Mouse (Mus musculus) intestine, embryonic 16.5 days (tissue): ENCODE data around the gene Slc2a4. TPM values are rescaled to one million over a fixed set of nuclear protein-coding genes. Genes with fewer than 3 reads are reported as not detected.

ENCODE experiments used
- ATAC-seq: fragments of 200-750 bp; cut with Nextera tagmentation; 2 replicates; pipeline ENCODE4 v1.8.0; 2017; ENCODE audit warnings: moderate TSS enrichment, moderate library complexity
- H3K27ac ChIP-seq: fragments of 300-500 bp; sonication (generic); 2 replicates; pipeline ENCODE4 v1.5.1; 2014; ENCODE audit warnings: mild to moderate bottlenecking, low read length
- H3K27me3 ChIP-seq: fragments of 300-500 bp; sonication (generic); replicated peaks from 2 replicates; pipeline ENCODE4 v1.6.1; 2014; ENCODE audit warnings: low read length, control low read depth, mixed read lengths; ENCODE audit not compliant: control insufficient read depth, insufficient read depth
- H3K36me3 ChIP-seq: fragments of 300-500 bp; sonication (generic); 2 replicates; pipeline ENCODE4 v1.6.1; 2014; ENCODE audit warnings: low read length, control low read depth; ENCODE audit not compliant: control insufficient read depth, insufficient read depth
- H3K4me1 ChIP-seq: fragments of 300-500 bp; sonication (generic); 2 replicates; pipeline ENCODE4 v1.6.1; 2014; ENCODE audit warnings: low read length, control low read depth, mixed read lengths; ENCODE audit not compliant: control insufficient read depth, insufficient read depth
- H3K4me2 ChIP-seq: fragments of 300-500 bp; sonication (generic); 2 replicates; pipeline ENCODE4 v1.6.1; 2014; ENCODE audit warnings: low read depth, low read length, control low read depth
- H3K4me3 ChIP-seq: fragments of 300-500 bp; sonication (generic); 2 replicates; pipeline ENCODE4 v1.5.1; 2014; ENCODE audit warnings: mild to moderate bottlenecking, low read length
- H3K9ac ChIP-seq: fragments of 300-500 bp; sonication (generic); 2 replicates; pipeline ENCODE4 v1.6.1; 2014; ENCODE audit warnings: low read depth, low read length
- H3K9me3 ChIP-seq: fragments of 300-500 bp; sonication (generic); 2 replicates; pipeline ENCODE4 v1.6.1; 2016; ENCODE audit warnings: low read length, control low read depth; ENCODE audit not compliant: control insufficient read depth
- WGBS: fragments of 180-500 bp; shearing (Covaris S2); extraction: QIAGEN DNeasy Blood & Tissue Kit; methylation state at CpG from one replicate; pipeline ENCODE4 v1.1.7; 2014; 5-methylcytosine and 5-hydroxymethylcytosine counted together
- polyA plus RNA-seq: library from polyadenylated mRNA; unstranded; fragments of >200 nt; fragmentation: Nextera tagmentation; extraction: Ambion mirVana; gene quantifications from 2 replicates; pipeline ENCODE4 v1.2.1, GENCODE M21; 2015

Gene Slc2a4
- polyA plus RNA-seq, 1 experiment from 2014 or later = 22.6 TPM

DNA sequence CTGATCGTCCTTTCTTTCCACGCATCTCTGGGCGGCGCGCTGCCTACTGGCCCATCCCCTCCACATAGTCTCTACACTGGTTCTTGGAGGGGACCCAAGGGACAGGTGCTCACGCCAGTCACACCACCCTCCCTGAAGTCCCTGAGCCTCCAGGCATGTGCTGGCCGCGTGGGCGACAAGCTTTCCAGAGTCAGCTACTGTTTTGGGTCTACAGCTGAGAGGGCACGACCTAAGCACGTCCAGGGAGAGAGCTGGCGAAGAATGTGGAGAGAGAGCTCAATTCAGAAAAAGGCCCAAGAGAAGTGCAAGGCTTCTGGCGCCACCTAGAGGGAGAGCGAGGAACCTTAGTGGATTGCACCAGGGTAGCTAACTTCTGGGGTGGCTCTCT is 769 bp upstream of the Slc2a4 start:
- WGBS = 0% methylated on average over 14 of the region's 14 CpGs

DNA sequence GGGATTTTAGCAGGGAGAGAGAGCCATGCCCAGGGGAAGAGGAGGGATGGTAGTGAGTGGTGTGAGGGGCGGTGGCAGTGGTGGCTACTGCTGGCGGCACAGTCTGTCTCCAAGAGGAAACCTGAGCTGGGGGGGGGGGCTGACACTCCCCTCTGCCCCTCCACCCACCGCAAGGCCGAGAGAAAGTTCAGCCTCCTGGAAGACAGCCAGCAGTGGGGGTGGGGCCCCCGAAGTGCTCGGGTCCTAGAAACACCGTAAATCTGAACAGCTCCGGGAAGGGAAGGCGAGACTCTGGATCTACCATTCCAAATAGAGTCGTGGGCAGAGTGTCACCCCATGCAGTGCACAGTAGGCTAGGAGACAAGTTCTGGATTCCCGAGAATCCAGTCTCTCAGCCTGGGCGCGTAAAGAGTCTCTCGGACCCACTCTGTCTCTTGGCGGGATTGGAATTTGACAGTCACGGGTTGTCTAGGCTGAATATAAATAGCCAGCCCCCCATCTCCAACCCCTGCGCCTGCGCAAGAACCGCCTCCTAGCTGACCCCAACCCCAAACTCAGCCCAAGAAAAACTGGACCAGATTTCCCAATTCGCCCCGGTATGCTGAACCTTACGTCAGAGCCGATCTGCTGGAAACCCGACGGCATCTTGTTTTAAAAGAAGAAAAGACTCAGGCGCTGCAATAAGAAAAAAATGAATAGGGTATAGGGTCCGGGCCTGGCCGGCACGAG is 487 bp downstream of the Slc2a4 start:
- H3K9me3 ChIP-seq = no peaks in the 10 kb centered on the region
- H3K9ac ChIP-seq = peak overlapping the region; percentile 54
- no peaks in the 10 kb centered on the region for H3K27me3 ChIP-seq
- peak overlapping the region; percentile 53 for H3K4me3 ChIP-seq
- 3% methylated on average over 29 of the region's 29 CpGs for WGBS
- ATAC-seq = peak; percentile 26
- H3K4me2 ChIP-seq = peak overlapping the region; percentile 83
- H3K4me1 ChIP-seq = peaks cover 6% of the 10 kb centered on the region
- no peaks in the 10 kb centered on the region; the same call in 1 of the 2 replicates for H3K36me3 ChIP-seq
- peak overlapping the region; percentile 53 for H3K27ac ChIP-seq

More for the DNA sequence above, 769 bp upstream of the Slc2a4 start:
- no peaks in the 10 kb centered on the region for H3K9me3 ChIP-seq
- peak overlapping the region; percentile 53 for H3K4me3 ChIP-seq
- peak overlapping the region; percentile 54 for H3K9ac ChIP-seq
- peaks cover 6% of the 10 kb centered on the region for H3K4me1 ChIP-seq
- peak overlapping the region; percentile 53 for H3K27ac ChIP-seq
- H3K36me3 ChIP-seq = no peaks in the 10 kb centered on the region; the same call in 1 of the 2 replicates
- peak overlapping the region; percentile 83 for H3K4me2 ChIP-seq
- H3K27me3 ChIP-seq = no peaks in the 10 kb centered on the region
- peak; percentile 48 for ATAC-seq

DNA sequence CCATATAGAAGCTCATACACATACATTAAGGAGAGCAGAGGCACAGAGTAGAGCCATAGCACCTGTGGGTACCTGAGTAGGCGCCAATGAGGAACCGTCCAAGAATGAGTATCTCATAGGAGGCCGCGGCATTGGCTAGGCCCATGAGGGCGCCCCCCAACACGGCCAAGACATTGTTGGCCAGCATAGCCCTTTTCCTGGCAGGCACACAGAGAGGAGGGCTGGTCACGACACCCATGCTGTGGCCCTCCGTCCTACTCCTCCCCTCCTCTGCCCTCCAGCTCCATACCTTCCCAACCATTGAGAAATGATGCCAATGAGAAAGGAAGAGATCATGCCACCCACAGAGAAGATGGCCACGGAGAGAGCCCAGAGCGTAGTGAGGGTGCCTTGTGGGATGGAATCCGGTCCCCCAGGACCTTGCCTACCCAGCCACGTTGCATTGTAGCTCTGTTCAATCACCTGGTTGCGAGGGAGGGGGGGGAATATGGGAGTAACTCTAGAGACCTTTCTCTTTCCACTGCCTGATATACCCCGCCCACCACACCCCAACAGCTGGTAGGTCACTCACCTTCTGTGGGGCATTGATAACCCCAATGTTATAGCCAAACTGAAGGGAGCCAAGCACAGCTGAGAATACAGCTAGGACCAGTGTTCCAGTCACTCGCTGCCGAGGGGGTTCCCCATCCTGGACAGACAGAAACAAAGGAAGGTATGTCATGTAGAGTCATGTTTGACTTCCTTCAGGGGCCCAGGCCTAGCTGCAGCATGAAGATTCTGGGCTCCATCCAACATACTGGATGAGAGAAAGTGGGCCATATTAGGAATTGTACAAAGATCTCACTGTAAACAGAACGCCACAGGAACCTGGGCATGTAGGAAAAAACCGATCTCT is 1.7 kb downstream of the Slc2a4 start:
- H3K4me3 ChIP-seq = peak overlapping the region; percentile 53; the same call in 1 of the 2 replicates
- no peaks in the 10 kb centered on the region for H3K27me3 ChIP-seq
- 0 out of 2 replicates have a peak overlapping the region, but pooled peaks have one; percentile 53 for H3K27ac ChIP-seq
- peak overlapping the region; percentile 83 for H3K4me2 ChIP-seq
- no peak for ATAC-seq
- 86% methylated on average over 18 of the region's 18 CpGs for WGBS
- H3K9me3 ChIP-seq = no peaks in the 10 kb centered on the region
- H3K36me3 ChIP-seq = no peaks in the 10 kb centered on the region; the same call in 1 of the 2 replicates
- 0 out of 2 replicates have a peak overlapping the region, but pooled peaks have one; percentile 21 for H3K9ac ChIP-seq
- H3K4me1 ChIP-seq = peaks cover 6% of the 10 kb centered on the region

DNA sequence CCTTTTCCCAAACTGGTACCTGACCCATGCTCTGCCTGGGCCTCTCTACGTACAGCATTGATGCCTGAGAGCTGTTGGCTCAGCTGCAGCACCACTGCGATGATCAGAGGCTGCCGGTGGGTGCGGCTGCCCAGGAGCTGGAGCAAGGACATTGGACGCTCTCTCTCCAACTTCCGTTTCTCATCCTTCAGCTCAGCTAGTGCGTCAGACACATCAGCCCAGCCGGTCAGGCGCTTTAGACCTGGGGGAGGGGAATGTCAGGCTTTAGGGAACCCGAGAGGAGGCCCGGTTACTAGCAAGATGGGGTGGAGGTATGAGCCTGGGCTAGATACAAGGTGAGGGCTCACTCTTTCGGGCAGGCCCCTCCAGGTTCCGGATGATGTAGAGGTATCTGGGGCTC is 2.8 kb downstream of the Slc2a4 start:
- no peak overlapping the region for H3K9ac ChIP-seq
- ATAC-seq = no peak
- 76% methylated on average over 13 of the region's 13 CpGs for WGBS
- peaks cover 6% of the 10 kb centered on the region for H3K4me1 ChIP-seq
- no peaks in the 10 kb centered on the region for H3K27me3 ChIP-seq
- no peak overlapping the region for H3K4me2 ChIP-seq
- no peak overlapping the region for H3K4me3 ChIP-seq
- no peak overlapping the region for H3K27ac ChIP-seq
- H3K36me3 ChIP-seq = no peaks in the 10 kb centered on the region; the same call in 1 of the 2 replicates
- H3K9me3 ChIP-seq = no peaks in the 10 kb centered on the region

DNA sequence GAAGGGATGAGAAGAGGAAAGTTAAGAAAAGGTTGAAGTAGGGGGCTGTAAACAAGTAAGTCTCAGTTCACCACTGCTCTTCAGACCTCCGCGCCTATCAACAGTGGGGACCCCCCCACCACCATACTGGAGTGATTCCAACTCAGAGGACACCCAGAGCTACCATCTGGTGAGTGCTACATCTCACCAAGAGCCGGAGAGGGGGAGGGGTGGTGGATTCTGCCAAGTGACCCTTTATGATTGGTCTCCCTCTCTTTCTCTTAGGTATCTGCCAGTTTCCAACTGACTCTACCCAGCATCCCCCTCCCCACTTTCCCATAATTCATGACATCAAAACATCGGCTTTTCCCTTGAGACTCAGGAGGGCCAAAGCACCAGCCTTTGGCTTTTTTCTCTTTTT is 7.0 kb downstream of the Slc2a4 start:
- 67% methylated on average over 4 of the region's 4 CpGs for WGBS

DNA sequence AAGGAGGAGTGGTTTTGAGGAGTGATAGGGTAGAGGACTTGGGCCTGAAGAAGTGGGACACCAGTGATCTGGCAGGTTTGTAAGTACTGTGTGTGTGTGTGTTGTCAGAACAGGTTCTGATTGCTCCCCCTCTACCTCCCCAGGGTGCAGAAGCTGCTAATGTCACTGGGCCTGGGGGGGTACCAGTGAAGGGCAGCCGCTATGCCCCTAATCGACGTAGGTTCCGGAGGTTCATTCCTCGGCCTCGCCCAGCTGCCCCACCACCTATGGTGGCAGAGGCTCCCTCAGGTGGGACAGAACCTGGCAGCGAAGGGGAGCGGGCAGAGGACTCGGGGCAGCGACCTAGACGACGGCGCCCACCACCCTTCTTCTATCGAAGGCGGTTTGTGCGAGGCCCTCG is 8.3 kb downstream of the Slc2a4 start:
- WGBS = 94% methylated on average over 17 of the region's 17 CpGs
- 0 out of 2 replicates have a peak, but pooled peaks cover 3% of the 10 kb centered on the region for H3K27me3 ChIP-seq

More for the DNA sequence above, 7.0 kb downstream of the Slc2a4 start:
- Histone ChIP-seq H3K4me2 (no peak overlapping the region), H3K9ac (no peak overlapping the region), H3K9me3 (no peaks in the 10 kb centered on the region), H3K27ac (no peak overlapping the region), H3K4me3 (no peak overlapping the region), H3K4me1 (peaks cover 23% of the 10 kb centered on the region), H3K27me3 (0 out of 2 replicates have a peak, but pooled peaks cover 3% of the 10 kb centered on the region), H3K36me3 (no peaks in the 10 kb centered on the region; the same call in 1 of the 2 replicates)
- no peak for ATAC-seq

DNA sequence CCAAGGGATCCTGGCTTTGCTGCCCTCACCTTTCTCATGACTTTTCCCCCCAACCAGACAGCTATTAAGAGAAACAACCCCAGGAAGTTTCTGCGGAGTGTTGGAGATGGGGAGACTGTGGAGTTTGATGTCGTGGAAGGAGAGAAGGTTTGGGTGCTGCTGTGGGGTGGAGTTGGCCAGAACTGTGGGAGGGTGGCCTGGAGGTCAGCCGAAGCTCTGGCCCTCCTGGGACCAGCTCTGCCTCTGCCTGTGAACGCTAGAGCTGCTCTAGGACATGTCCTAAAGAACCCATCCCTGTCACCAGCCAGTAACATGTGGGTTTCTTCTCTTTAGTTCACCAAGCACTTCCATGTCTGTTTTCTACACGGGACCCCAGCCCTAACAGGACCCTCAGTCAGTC is 8.8 kb downstream of the Slc2a4 start:
- Histone ChIP-seq H3K36me3 (no peaks in the 10 kb centered on the region; the same call in 1 of the 2 replicates), H3K27ac (no peak overlapping the region), H3K4me2 (no peak overlapping the region), H3K9ac (no peak overlapping the region), H3K27me3 (0 out of 2 replicates have a peak, but pooled peaks cover 3% of the 10 kb centered on the region), H3K4me3 (no peak overlapping the region), H3K4me1 (peaks cover 35% of the 10 kb centered on the region), H3K9me3 (no peaks in the 10 kb centered on the region)
- no peak for ATAC-seq
- WGBS = 68% methylated on average over 5 of the region's 5 CpGs

More for the DNA sequence above, 8.3 kb downstream of the Slc2a4 start:
- no peaks in the 10 kb centered on the region for H3K9me3 ChIP-seq
- H3K27ac ChIP-seq = no peak overlapping the region
- H3K4me2 ChIP-seq = no peak overlapping the region
- no peaks in the 10 kb centered on the region; the same call in 1 of the 2 replicates for H3K36me3 ChIP-seq
- no peak overlapping the region for H3K9ac ChIP-seq
- no peak for ATAC-seq
- peaks cover 32% of the 10 kb centered on the region for H3K4me1 ChIP-seq
- no peak overlapping the region for H3K4me3 ChIP-seq

DNA sequence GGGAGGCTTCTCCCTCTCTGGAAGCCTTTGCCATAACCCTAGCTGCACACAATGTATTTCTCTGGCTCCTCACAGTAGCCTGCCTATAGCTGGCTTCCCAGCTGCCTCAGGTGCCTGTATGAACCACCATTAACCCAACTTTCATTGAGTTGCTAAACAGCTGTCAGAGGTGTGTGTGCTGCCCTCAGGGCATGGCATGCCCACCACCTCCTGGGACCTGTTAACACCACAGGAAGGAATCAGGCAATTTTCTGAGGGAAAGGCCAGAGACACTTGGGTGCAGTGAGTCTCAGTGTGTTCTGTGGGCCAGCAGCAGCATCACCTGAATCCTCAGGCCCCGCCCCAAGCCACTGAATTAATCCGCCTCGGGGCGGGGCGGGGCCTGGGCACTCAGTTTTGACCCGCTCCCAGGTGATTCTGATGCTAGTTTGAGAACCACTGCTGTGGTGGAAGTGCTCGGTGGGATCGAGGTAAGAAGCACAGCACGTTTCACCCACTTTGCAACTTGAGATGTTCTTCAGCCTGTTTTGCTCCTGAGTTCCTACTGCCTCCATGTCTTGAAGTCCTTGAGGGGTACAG is 9.5 kb downstream of the Slc2a4 start:
- ATAC-seq = no peak
- Histone ChIP-seq H3K4me3 (no peak overlapping the region), H3K36me3 (no peaks in the 10 kb centered on the region), H3K4me1 (peaks cover 35% of the 10 kb centered on the region), H3K27ac (no peak overlapping the region), H3K9me3 (no peaks in the 10 kb centered on the region), H3K27me3 (0 out of 2 replicates have a peak, but pooled peaks cover 3% of the 10 kb centered on the region), H3K9ac (no peak overlapping the region), H3K4me2 (no peak overlapping the region)
- WGBS = 27% methylated on average over 9 of the region's 9 CpGs
